Mouse (Mus musculus) heart, adult 8-10 months (tissue): Measurements from ENCODE around the gene Oas1a. TPM values are rescaled to one million over a fixed set of nuclear protein-coding genes. Genes with fewer than 3 reads are reported as not detected.
"Not testable (repeated sequence)": the region's sequence is repeated elsewhere in the genome, so short reads cannot be mapped to it uniquely, and the experiment has no call there.

Experiments used
- DNase-seq: peaks from one replicate; pipeline ENCODE4 v3.0.0; 2022; ENCODE audit warnings: low spot score
- total RNA-seq, 4 experiments: library from RNA; stranded (reverse); gene quantifications; 2 replicates each; pipeline ENCODE4 v1.2.4; 2022

Gene Oas1a
- total RNA-seq = under 1 TPM; 0.24 to 0.46 (median 0.34) TPM

DNA sequence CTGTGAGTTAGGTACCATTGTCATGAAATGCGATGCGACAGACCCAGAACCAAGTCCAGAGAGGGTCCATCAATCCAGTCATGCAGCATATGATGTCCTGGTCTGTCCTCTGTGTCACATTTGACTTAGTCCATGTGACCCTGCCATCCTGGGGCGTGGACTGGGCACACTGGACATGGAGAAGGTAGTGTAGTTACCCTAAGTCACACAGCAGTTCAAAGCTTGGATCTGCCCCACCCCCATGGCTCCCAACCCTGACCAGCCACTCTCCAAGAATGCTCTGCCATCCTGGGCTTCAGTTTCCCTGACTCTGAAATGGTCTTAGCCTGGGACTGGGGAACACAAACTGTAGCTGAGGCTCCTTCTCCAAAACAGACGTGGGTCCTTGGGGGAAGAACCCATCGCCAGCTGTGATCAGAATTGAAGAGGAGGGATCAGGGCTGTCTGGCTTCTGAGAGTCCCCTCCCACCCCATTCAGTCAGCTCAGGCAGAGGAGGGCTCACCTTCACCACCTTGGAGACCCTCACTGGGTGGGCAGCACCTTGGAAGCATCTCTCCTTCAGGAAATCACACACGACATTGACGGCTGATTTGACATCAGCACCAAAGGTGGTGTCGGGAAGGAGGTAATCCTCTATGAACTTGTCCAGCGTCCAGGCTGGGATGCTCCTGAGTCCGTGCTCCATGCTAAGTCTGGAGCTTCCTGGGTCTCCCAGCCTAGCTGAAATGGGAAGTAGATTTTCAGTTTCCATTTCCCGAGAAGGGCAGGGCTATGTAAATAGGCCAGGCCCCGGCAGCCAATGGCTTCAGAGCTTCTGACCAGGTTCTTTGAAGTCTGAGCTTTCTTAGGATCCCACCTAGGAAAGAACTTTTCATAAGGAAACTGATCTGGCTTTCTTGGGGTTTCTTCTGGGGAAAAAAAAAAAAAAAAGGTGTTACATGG lies at the start of gene Oas1a:
Oas1a (minus strand) TSS at position 731 of the 943 bp plus-strand sequence.
- DNase-seq = not testable (repeated sequence)

DNA sequence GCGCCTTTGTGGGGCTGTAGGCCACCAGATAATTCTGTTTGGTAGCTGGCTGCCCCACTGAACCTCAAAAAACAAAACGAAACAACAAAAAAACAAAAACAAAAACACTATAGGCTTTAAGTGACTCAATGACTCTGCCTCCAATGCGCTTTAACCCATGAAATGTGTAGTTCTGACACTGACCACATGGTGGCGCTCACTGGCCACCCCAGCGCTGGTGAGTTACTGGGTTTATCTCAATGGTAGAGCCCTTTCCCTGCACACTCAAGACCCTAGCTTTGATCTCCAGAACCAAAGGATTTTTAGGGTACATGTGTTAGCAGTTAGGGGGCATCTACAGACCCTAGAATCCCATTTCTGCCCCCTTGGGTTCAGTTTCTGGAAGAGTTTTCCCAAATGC lies 46.7 kb upstream of the Oas1a start:
- DNase-seq = no peak

DNA sequence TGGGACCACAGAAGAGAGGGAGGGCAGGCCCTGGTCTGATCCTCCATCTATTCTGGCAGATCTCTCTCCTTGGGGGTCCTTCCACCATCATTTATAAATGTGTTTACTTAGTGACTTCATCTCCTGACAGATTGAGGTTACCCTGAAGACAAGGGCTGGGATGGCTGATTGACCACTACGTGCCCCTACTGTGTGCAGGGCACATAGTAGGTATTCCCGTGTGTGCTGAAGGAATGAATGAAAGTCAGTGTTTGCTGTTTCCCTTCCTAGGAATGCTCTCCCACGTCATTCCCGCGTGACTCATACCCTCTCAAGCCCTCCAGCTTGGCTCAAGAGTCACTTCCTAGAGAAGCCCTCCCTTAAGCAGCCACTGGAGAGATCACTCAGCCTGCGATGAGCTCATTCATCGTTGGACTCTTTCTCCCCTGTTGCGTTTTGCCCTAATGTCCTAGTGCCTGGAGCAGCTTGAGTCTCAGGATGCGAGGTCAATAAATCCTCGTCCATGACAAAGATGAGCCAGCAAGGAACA lies 45.0 kb upstream of the Oas1a start:
- no peak for DNase-seq

DNA sequence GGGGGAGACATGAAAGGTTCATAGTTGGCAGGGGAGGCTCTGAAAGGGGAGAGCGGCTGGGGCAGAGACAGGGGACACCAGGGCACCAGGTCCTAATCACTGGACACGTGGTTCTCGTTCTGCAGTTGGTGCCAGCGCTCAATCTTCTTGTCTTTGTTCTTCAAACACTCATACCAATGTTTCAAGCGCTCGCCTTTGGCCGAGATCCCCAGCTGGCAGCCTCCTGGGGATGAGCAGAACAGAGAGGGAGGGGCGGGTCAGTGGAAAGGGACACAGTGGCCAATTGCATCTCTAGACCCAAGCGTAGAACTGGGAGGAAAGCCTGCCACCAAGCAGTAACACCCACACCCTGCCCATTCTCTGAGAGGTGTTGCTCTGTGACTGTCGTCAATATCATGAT lies 34.8 kb upstream of the Oas1a start:
- DNase-seq = no peak

DNA sequence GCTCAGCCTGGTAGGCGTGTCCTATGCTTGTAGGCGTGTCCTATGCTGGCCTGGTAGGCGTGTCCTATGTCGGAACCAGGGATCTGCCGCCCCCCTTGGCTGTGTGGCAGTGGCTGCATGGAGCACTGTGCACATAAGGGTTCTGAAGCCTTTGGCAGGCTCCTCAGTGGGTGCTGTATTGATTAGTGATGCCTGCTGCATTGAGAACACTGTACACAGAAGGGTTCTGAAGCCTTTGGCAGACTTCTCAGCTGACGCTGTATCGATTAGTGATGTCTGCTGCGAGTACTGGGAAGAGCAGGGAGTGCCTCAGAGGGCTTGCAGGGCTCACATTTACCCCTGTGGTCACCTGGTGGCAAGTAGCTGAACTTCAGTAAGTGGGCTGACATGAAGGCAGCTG lies 31.3 kb upstream of the Oas1a start:
- no peak for DNase-seq

DNA sequence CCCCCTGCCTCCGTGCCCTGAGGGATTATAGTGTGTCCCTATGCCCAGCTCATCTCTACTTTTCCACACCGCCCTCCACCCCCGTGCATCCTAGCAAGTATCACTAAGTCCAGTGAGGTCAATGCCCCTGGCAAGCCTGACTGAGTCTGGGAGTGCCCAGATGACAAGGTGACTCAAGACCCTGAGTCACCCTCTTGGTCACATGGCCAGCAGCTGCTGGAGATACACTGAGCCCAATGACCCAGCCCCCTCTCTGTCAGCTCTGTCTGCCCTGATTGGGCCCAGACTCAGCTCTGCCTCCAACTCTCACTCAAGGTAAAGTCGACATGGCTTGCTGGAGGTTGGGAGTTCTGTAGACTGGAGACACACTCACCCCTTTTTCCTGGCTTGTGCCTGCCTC lies 30.5 kb upstream of the Oas1a start:
- no peak for DNase-seq

DNA sequence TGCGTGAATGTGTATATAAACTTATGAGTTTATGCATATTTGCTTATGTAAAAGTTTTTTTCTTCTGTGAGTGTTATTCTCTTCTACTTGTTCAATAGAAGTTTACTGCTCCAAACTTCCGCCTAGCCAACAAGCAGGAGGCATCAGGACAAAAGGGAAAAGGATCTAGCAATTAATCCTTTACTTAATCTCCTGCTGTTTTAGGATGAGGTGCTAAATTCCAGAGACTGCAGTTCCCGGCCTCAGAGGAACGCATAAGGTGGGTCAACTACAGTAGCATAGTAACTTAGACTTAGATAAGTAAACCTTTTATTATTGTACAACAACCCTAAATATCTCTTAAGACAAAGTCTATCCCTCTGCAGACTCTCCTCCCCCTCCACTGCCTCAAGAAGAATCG lies 26.6 kb upstream of the Oas1a start:
- no peak for DNase-seq

DNA sequence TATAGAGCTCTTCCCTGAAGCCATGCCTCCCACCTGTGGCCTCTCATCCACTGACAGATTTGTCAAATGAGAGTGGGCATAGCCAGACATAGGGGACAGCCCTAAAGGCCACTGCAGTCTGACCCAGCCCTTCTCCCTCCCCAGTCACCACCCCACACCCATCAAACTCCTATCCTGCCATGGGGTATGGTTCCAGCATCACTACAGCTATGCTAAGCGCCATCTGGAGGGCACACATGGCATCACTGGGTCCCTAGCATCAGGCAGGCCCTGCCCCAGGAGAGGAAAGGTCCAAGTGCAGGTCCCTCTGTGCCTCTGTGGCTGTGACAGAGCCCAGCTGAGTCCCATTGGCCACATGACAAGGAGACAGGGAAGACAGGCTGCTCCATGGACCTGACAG lies 19.7 kb upstream of the Oas1a start:
- DNase-seq = no peak

DNA sequence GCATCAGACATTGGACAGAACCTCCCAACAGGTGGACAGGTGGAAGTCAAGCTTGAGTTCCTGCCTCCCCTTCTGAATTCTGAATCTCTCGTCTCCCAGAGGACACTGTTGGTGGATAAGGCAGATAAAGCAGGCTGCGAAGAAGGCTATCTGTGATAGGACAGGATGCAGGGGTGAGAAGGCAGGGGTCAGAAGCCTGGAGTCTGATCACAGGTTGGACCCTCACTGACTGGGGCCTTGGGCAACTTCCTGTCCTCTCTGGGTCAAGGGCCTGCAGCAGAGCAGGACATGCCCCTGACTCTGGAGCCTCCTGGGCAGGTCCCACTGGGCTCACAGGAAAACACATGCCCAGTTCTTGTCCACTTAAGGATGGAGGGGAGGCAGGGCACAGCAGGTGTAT lies 19.0 kb upstream of the Oas1a start:
- not testable (repeated sequence) for DNase-seq

DNA sequence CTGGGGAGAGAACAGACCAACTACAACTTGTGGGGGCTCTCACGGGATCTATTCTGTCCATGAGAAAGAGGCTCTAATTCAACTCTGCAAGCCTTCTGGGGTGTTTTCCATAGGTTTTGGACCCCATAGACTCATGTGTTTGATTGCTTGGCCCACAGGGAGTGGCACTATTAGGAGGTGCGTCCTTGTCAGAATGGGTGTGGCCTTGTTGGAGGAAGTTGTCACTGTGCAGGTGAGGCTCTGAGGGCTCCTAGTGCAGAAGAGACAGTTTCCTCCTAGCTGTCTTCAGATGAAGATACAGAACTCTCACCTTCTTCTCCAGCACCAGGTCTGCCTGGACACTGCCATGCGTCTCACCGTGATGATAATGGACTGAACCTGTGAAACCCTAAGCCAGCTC lies 17.2 kb upstream of the Oas1a start:
- not testable (repeated sequence) for DNase-seq

DNA sequence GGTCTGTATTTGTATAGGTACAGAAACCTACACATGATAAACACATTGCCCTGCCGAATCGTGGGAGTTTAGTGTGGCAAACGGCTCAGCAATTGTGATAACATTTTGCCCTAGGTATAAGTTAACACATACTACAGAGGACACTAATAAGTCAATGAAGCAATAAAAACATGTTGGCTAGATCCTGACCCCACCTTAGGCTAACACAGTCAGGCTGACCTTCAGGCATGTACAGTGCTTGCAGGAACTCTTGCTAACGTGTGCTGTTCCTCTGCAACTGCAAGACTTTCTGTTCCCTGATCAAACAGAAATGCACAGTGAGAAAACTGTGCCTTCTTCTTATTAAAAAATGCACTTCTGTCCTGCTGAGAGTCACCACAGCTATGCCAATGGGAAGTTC lies 16.6 kb upstream of the Oas1a start:
- DNase-seq = no peak

DNA sequence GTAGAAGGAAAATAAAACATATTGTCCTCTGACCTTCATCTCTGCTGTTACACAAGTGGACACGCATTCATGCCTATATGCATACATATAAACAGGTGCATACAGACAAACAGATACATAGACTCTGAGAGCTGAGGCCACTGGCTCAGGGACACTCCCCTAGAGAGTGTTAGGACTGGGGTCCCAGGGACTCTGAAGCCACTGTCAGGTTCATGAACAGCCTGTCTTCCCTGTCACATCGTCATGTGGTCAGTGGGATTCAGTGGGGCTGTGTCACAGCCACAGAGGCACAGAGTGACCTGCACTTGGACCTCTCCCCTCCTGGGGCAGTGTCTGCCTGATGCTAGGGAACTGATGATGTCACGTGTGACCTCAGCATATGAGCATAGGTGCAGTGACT lies 13.0 kb upstream of the Oas1a start:
- DNase-seq = no peak

DNA sequence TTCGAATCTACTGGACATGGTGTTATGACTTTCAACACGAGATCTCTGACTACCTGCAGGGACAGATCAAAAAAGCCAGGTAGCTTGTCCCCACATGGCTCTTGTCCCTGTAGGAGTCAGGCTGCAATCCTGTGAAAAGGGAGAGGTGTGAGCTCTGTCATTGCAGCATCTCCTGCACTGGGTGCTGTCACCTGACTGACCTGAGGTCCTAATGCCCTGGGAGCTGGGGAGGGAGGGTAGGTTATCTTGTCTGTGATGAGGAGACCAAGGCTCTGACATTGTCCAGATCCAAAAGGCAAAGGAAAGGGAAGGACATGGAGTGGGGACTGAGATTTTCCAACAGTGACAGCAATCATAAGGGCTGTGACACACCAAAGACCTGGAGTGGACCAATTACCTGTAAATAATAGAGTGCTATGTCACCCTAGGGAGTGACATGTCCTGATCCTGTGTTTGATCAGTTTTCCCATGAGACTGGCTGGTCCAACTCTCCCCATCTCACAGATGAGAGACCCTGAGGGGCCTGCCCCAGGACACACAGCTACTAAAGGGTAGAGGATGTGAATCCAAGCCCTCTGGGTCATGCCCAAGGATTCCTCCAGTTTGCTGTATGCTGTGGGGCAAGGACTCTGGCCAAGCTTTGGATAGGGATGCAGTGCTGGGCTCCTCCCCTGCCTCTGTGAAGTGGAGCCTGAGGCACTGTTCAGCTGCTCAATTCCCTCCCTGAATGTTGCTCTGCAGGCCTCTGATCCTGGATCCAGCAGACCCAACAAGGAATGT lies 12.0 kb upstream of the Oas1a start:
- DNase-seq = not testable (repeated sequence)

DNA sequence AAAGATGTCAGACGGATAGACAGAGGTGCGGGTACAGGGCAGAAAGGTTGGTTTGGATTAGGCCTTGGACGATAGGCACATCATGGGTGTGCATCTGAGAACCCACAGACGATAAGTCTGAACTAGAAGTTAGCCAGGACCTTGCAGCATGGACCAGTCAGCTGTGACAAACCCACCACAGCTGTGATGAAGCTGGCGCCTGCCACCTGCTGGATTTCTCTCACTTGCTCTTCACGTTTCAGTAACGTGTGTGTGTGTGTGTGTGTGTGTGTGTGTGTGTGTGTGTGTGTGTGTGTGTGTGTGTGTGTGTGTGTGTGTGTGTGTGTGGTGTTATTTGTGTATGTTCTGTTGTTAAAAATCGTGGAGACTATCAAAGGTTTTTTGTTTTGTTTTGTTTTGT lies 6.9 kb upstream of the Oas1a start, which contains the start of gene Oas1d:
Oas1d (plus strand) TSS at position 333 of the 400 bp plus-strand sequence.
- DNase-seq = not testable (repeated sequence)

DNA sequence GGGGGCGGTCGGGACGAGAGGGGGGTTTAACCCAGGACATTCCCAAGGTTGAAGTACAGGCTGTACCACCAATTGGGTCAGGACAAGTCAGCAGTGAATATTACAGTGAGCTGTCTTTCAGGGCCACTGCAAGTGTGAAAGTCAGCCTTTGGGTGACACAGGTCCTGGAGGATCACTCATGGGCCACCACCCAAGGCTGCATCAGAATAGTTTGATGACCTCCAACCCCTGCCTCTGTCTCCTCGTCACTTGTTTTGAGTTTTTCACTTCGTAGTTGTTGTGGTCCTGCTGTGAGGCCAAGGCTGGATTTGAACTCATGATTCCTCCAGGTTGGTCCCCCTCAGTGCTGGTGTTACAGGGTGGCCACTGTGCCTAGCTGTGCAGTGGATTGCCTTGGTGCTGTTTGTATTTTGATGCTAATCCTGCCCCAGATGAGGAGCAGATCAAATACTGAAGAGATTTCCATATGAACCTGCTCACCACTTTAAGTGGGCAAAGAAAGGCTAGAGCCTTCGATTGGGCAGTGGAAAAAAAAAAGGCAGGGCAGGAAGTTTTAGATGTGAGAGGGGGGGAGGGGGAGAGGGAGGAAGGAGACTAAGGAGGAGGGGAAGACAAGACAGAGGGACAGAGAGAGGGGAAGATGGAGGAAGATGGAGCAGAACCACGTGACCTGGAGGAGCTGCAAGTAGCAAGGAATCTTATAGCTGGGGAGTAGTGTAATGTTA lies 1.0 kb upstream of the Oas1a start:
- no peak for DNase-seq

DNA sequence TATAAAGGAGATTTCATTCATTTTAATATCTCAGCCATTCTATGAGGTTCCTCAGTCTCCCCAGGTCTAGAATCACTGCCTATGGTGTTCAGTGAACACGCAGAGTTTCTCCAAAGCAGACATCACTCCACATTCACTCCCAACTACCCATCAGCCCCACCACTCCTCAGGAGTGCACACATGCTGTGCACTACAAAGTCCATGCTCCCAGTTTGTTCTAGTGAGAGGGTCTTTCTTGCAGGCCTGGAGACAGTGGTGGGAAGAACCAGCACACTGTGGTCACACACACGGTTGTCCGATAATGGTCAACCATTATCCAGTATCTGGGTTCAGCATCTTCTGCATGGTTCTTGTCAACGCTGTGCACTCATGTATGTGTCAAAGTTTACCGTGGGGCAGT lies 5.3 kb downstream of the Oas1a start:
- no peak for DNase-seq

DNA sequence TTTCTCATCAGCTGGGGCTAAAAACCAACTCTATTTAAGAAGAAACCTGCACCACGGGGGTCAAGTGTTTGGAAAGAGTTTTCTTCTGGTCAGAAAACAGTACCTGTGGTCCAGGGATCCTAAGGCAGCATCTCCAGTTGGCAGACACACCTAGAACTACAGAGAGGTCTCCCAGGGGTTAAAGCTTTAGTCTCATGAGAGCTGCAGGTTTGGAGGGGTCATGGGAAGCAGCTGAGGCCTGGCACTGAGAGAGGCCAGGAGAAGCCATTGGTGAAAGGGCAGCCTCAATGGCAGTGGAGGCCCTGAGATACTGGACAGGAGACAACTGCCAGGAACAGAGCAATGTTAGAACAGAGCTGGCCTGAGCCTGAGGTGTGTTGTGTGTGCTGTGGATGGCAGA lies 6.7 kb downstream of the Oas1a start:
- no peak for DNase-seq

DNA sequence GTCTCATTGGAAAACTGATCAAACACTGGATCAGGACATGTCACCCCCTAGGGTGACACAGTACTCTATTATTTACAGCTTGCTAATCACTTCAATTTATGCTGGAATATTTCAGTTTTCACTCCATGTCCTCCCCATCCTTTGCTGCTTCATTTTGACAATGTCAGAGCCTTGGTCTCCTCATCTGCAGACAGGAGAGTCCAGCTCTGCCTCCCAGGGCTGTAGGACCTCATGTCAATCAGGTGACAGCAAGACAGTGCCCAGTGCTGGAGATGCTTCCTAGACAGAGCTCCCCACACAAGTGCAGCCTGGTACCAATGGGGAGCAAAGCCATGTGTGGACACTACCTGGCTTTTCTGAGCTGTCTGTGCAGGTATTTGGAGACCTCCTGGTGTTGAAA lies 8.6 kb downstream of the Oas1a start:
- no peak for DNase-seq

DNA sequence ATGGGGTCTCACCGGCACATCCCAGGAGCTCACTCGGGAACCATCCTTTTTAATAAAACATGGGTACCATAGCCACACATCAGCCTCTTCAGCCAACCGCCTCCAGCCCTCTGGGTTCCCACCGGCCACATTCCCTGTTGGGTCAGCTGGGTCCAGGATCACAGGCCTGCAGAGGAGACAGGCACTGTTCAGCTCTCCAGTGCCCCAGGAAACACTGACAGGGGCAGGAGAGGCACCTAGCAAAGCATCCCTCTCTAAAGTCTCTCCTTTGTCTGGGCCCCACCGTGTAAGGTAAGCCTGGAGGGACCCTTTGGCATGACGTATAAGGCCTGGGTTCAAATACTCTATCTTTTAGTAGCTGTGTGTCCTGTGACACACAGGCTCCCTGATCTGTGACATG lies 9.0 kb downstream of the Oas1a start:
- no peak for DNase-seq

DNA sequence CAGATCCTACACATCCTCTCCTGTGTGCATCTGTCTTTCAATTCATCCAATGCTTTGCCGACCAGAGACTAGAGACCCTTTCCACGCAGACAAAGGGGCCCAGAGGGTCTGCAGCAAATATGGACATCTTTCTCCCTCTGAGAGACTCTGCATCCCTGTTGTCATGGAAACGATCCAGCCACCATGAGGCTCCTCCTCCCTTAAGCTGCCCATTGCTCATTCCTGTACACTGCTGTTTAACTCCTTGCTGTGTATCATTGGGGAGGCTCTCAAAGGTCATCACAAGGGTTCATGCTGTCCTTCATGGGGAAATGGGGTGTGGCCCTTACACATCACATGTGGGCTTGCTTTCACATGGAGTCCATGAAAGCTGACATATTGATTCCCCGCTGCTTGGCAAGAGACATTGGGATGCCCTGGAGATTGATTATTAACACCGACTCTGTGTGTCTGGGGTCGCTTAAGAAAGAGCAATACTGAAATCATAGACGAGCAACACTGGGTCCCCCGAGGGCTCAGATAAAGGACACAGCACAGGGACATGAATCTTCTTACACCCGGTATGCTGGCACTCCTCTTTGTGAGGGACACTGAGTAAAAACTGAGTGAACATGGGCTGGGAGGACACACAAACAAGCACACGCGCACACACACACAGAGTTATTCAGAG lies 12.0 kb downstream of the Oas1a start:
- DNase-seq = no peak

DNA sequence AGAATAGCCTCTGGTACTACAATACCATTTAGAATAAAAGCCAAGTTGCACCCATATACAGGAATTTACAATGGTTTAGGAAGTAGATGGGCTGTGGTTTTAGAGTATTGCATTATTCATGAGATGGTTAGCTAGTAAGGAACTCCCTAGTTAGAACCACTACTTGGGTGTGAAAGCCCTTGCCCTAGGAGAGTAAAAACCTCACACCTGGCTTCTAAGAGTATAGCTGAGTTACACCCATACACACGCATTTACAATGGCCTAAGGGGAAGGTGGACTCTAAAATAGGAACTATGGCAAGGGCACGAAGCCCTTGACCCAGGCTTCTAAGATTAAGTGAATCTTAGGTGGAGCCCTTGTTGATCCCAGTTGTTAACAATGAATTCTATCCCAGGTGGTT lies 12.6 kb downstream of the Oas1a start:
- DNase-seq = not testable (repeated sequence)
